In genomic region chr9:14215171-14215782, GRCm38 (mm10) we compare ENCODE assay signal across 10 mouse cellular contexts. TPM values are rescaled to one million over a fixed set of nuclear protein-coding genes. Genes with fewer than 3 reads are reported as not detected.
DNase-seq lines count a peak whose midpoint lies in the region; ATAC-seq and TF ChIP-seq lines count a peak whose summit lies in the region.
"Had no signal": no experiment of that assay in that cellular context is flagged by ENCODE, and none has a peak within 500 bp of the region (broad histone marks: within the 10 kb centered on the region; RNA-seq: fewer than 3 reads in every experiment).

No protein-coding gene starts in this region.

- H3K9ac ChIP-seq in intestine, postnatal 0 days (ENCODE audit: low read depth, low read length), result no peak overlapping the region
- H3K9ac ChIP-seq: neural tube, embryonic 12.5 days had no signal

- WGBS in intestine, postnatal 0 days, result 25% methylated on average over 5 of the region's 5 CpGs
- 57% methylated on average over 5 of the region's 5 CpGs for WGBS in heart, embryonic 10.5 days

- no peaks in the 10 kb centered on the region for H3K27me3 ChIP-seq in intestine, postnatal 0 days (replicated peaks; ENCODE audit: control insufficient read depth, insufficient read depth, low read length)
- no peaks in the 10 kb centered on the region for H3K27me3 ChIP-seq in heart, embryonic 10.5 days (ENCODE audit: insufficient read depth, poor library complexity, severe bottlenecking)
- H3K27me3 ChIP-seq: neural tube, embryonic 12.5 days had no signal

- TF ChIP-seq CTCF in layer of hippocampus, adult 2 months (conservative IDR thresholded peaks at IDR 0.05), result no peak
- TF ChIP-seq CTCF in intestine, postnatal 0 days (IDR thresholded peaks at IDR 0.05; ENCODE audit: low read depth), result no peak

- peak overlapping the region; percentile 4; the same call in 1 of the 2 replicates for H3K4me2 ChIP-seq in intestine, postnatal 0 days (replicated peaks; ENCODE audit: low read depth)
- H3K4me2 ChIP-seq: neural tube, embryonic 12.5 days had no signal

- DNase-seq in layer of hippocampus, adult 2 months (ENCODE audit: low spot score in 2 of 2), result no peak
- no peak for DNase-seq in layer of hippocampus, adult 8-10 months (ENCODE audit: low spot score in 2 of 2)
- DNase-seq in NIH3T3 (ENCODE audit: low read depth), result peak; percentile 72
- DNase-seq in lung, postnatal 36 days, result peak; percentile 79
- no peak for DNase-seq in cerebellum, postnatal 10 days
- no peak for DNase-seq in left cerebral cortex, adult 9 months (ENCODE audit: low spot score in 2 of 2)
- no peak for DNase-seq in heart, embryonic 10.5 days (ENCODE audit: low spot score)
- DNase-seq: spleen, adult 18-20 months had no signal

- H3K4me1 ChIP-seq in intestine, postnatal 0 days (replicated peaks; ENCODE audit: control insufficient read depth, insufficient read depth, low read length), result 0 out of 2 replicates have a peak, but pooled peaks cover 6% of the 10 kb centered on the region
- H3K4me1 ChIP-seq in heart, embryonic 10.5 days, result 0 out of 2 replicates have a peak, but pooled peaks cover 4% of the 10 kb centered on the region
- H3K4me1 ChIP-seq: neural tube, embryonic 12.5 days had no signal

- H3K9me3 ChIP-seq in intestine, postnatal 0 days (ENCODE audit: control insufficient read depth), result no peaks in the 10 kb centered on the region
- no peaks in the 10 kb centered on the region for H3K9me3 ChIP-seq in heart, embryonic 10.5 days
- H3K9me3 ChIP-seq: neural tube, embryonic 12.5 days had no signal

- H3K27ac ChIP-seq in layer of hippocampus, adult 2 months, result 0 out of 2 replicates have a peak overlapping the region, but pooled peaks have one; percentile 23
- peak overlapping the region; percentile 87 for H3K27ac ChIP-seq in intestine, postnatal 0 days (ENCODE audit: low read depth, low read length)
- no peak overlapping the region for H3K27ac ChIP-seq in heart, embryonic 10.5 days
- H3K27ac ChIP-seq: neural tube, embryonic 12.5 days had no signal

- no peak overlapping the region for H3K4me3 ChIP-seq in layer of hippocampus, adult 2 months
- H3K4me3 ChIP-seq in intestine, postnatal 0 days (ENCODE audit: low read depth, low read length), result no peak overlapping the region
- no peak overlapping the region for H3K4me3 ChIP-seq in heart, embryonic 10.5 days
- H3K4me3 ChIP-seq: neural tube, embryonic 12.5 days had no signal

- H3K36me3 ChIP-seq in intestine, postnatal 0 days (ENCODE audit: control insufficient read depth, insufficient read depth), result no peaks in the 10 kb centered on the region
- H3K36me3 ChIP-seq in heart, embryonic 10.5 days, result no peaks in the 10 kb centered on the region
- H3K36me3 ChIP-seq: neural tube, embryonic 12.5 days had no signal

- ATAC-seq in intestine, postnatal 0 days, result peak; percentile 97

RNA-seq across cellular contexts. Expression of gene Sesn3, which starts 59.6 kb away (rescaled TPM):
- 10 to 100 TPM; 66.8 TPM for total RNA-seq in layer of hippocampus, adult 2 months (2021)
- 10 to 100 TPM; 57.5 to 84.9 (median 73.2) TPM for total RNA-seq in layer of hippocampus, adult 8-10 months (2022)
- polyA plus RNA-seq in intestine, postnatal 0 days (2015; fragmentation: Nextera tagmentation; extraction: Ambion mirVana), result 5.5 and 5.6 TPM in 2 replicates
- polyA plus RNA-seq in heart, embryonic 10.5 days (2016; fragmentation: Nextera tagmentation; extraction: Ambion mirVana), result 12.3 and 13.6 TPM in 2 replicates

Comparison
In these comparisons a context has a peak if more than half of its experiments do, and no peak if none do; other contexts are left out.
1. DNase-seq: peak in NIH3T3 (single experiment) and lung, postnatal 36 days (single experiment); none in layer of hippocampus, adult 2 months (0 of 2), layer of hippocampus, adult 8-10 months (0 of 2), cerebellum, postnatal 10 days (0 of 2), left cerebral cortex, adult 9 months (0 of 2) and heart, embryonic 10.5 days (single experiment).